Mouse (Mus musculus) adrenal gland, adult 2 months (tissue): ENCODE results near the gene Myom1. TPM values are rescaled to one million over a fixed set of nuclear protein-coding genes. Genes with fewer than 3 reads are reported as not detected.

ENCODE experiments used
- DNase-seq: peaks from one replicate; pipeline ENCODE4 v3.0.0; 2021
- polyA plus RNA-seq: library from polyadenylated mRNA; depleted of rRNA; stranded (reverse); fragments of >200 nt; gene quantifications from 2 replicates; pipeline ENCODE4 v1.2.3, GENCODE M21; 2012
- total RNA-seq, 2 experiments: library from RNA; stranded (reverse); gene quantifications; 2 replicates each; pipeline ENCODE4 v1.2.3; 2021

Gene Myom1
- total and polyA plus RNA-seq, 3 experiments, result 0.89 to 2.0 (median 1.8) TPM

- peak; percentile 1 for DNase-seq
Observed at GRCm38 (mm10) chr17:70991706-70992625, 10.5 kb upstream of the Myom1 start.

GRCm38 (mm10) chr17:70992662-70993061, 9.8 kb upstream of the Myom1 start:
- no peak for DNase-seq

- peak; percentile 48 for DNase-seq
Observed at GRCm38 (mm10) chr17:70993385-70993807, 9.0 kb upstream of the Myom1 start.

GRCm38 (mm10) chr17:70994671-70995070, 7.8 kb upstream of the Myom1 start:
- DNase-seq, result no peak

- no peak for DNase-seq
Observed at GRCm38 (mm10) chr17:70995551-70995950, 6.9 kb upstream of the Myom1 start.

GRCm38 (mm10) chr17:70997836-70998235, 4.6 kb upstream of the Myom1 start:
- DNase-seq, result no peak

GRCm38 (mm10) chr17:70998400-70998975, 3.9 kb upstream of the Myom1 start:
- no peak for DNase-seq

- DNase-seq, result no peak
Observed at GRCm38 (mm10) chr17:70999187-70999586, 3.2 kb upstream of the Myom1 start.

- no peak for DNase-seq
Observed at GRCm38 (mm10) chr17:71000255-71000654, 2.2 kb upstream of the Myom1 start.

- DNase-seq, result no peak
Observed at GRCm38 (mm10) chr17:71001067-71001466, 1.4 kb upstream of the Myom1 start.

- DNase-seq, result no peak
Observed at GRCm38 (mm10) chr17:71001699-71002080, 743 bp upstream of the Myom1 start.

- DNase-seq, result no peak
Observed at GRCm38 (mm10) chr17:71002744-71003094, 286 bp downstream of the Myom1 start, which contains the start of gene Myl12a. TSS of gene Myl12a (minus strand) at chr17:71002878.

GRCm38 (mm10) chr17:71003112-71003511, 679 bp downstream of the Myom1 start:
- no peak for DNase-seq

- no peak for DNase-seq
Observed at GRCm38 (mm10) chr17:71003721-71004120, 1.3 kb downstream of the Myom1 start.

GRCm38 (mm10) chr17:71004186-71004960, 1.9 kb downstream of the Myom1 start:
- no peak for DNase-seq

- no peak for DNase-seq
Observed at GRCm38 (mm10) chr17:71006976-71007375, 4.5 kb downstream of the Myom1 start.

- DNase-seq, result no peak
Observed at GRCm38 (mm10) chr17:71008676-71009075, 6.2 kb downstream of the Myom1 start.

- no peak for DNase-seq
Observed at GRCm38 (mm10) chr17:71009751-71010150, 7.3 kb downstream of the Myom1 start.

- DNase-seq, result no peak
Observed at GRCm38 (mm10) chr17:71010646-71011242, 8.3 kb downstream of the Myom1 start.

- DNase-seq, result no peak
Observed at GRCm38 (mm10) chr17:71011931-71012662, 9.7 kb downstream of the Myom1 start.

GRCm38 (mm10) chr17:71013105-71013504, 10.7 kb downstream of the Myom1 start:
- DNase-seq, result no peak

- DNase-seq, result no peak
Observed at GRCm38 (mm10) chr17:71014911-71015310, 12.5 kb downstream of the Myom1 start.
